Mouse (Mus musculus) thymus, postnatal 36 days (tissue): Measurements from ENCODE around the gene Olfr582.

Experiments
- DNase-seq, 2 experiments: peaks; one replicate each; pipeline ENCODE4 v3.0.0; 2022; ENCODE audit warnings: mixed read lengths in 2 of 2

Olfr582 gene

DNA sequence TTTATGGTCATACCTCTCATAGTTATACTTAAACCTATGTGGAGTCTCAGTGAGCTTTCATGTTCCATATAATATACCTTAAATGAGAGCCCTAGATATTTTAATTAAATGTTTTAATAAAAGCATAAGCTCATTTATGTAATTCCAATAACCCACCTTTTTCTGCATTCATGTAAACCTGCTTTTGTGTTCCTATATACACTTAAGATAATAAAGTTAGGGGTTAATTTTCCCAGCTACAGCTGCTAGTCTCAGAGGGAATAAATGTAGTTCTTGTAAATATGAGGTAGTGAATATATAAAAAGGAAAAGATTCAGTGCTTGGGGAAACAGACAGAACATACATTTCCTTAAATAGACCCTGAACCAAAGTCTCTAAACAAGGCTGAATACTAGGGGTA is at the start of gene Olfr582:
Gene Olfr582 (plus strand): TSS at position 301 of the 400 bp plus-strand sequence.
- no peak for DNase-seq

DNA sequence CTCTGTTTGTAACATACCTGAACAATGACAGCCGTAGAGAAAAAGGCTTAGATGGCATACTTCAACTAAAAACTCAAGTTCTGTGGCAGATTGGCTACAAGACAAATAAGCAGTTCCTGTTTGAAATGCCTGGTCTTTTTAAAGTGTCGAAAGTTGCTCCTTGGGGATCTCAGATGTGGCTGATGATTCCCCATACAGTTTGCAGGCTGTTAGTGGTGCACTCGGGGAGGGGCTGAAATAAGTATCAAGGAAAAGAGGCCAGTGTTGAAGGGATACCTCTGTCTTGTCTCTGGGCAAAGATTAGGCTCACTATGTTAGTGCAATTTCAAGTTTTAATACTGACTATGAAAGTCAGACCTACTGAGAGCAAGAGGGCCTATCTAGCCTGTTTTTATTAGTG is 48.6 kb upstream of the Olfr582 start, which contains the start of gene Olfr578:
Gene Olfr578 (minus strand): TSS at position 101 of the 400 bp plus-strand sequence.
- DNase-seq, result no peak

- DNase-seq, result no peak
Observed at GRCm38 (mm10) chr7:103051000-103051399, 13.2 kb downstream of the Olfr582 start, which contains the start of gene Olfr583. Olfr583 (plus strand) TSS chr7:103051300.

GRCm38 (mm10) chr7:103081585-103081984 is 43.8 kb downstream of the Olfr582 start, which contains the start of gene Olfr584:
Olfr584 (plus strand) TSS chr7:103081885.
- DNase-seq, result no peak
